Mouse (Mus musculus) heart, embryonic 12.5 days (tissue): Measurements from ENCODE around the gene Gzmm. TPM values are rescaled to one million over a fixed set of nuclear protein-coding genes. Genes with fewer than 3 reads are reported as not detected.

Source experiments
- ATAC-seq: fragments of 200-750 bp; cut with Nextera tagmentation; 2 replicates; pipeline ENCODE4 v1.8.0; 2017; ENCODE audit warnings: moderate TSS enrichment, moderate library complexity; ENCODE audit not compliant: insufficient number of reproducible peaks, low FRiP score
- H3K27ac ChIP-seq: fragments of 300-500 bp; sonication (generic); 2 replicates; pipeline ENCODE4 v1.5.1; 2016; ENCODE audit warnings: mild to moderate bottlenecking, moderate library complexity; ENCODE audit not compliant: poor library complexity, severe bottlenecking
- H3K27me3 ChIP-seq: fragments of 300-500 bp; sonication (generic); replicated peaks from 2 replicates; pipeline ENCODE4 v1.6.1; 2016; ENCODE audit warnings: mild to moderate bottlenecking, moderate library complexity
- H3K36me3 ChIP-seq: fragments of 300-500 bp; sonication (generic); 2 replicates; pipeline ENCODE4 v1.6.1; 2016; ENCODE audit warnings: mild to moderate bottlenecking, moderate library complexity
- H3K4me1 ChIP-seq: fragments of 300-500 bp; sonication (generic); replicated peaks from 2 replicates; pipeline ENCODE4 v1.6.1; 2016; ENCODE audit warnings: mild to moderate bottlenecking
- H3K4me2 ChIP-seq: fragments of 300-500 bp; sonication (generic); 2 replicates; pipeline ENCODE4 v1.6.1; 2016; ENCODE audit warnings: mild to moderate bottlenecking, moderate library complexity
- H3K4me3 ChIP-seq: fragments of 300-500 bp; sonication (generic); 2 replicates; pipeline ENCODE4 v1.5.1; 2016; ENCODE audit warnings: mild to moderate bottlenecking
- H3K9ac ChIP-seq: fragments of 300-500 bp; sonication (generic); 2 replicates; pipeline ENCODE4 v1.6.1; 2016; ENCODE audit warnings: mild to moderate bottlenecking, moderate library complexity
- H3K9me3 ChIP-seq: fragments of 300-500 bp; sonication (generic); replicated peaks from 2 replicates; pipeline ENCODE4 v1.6.1; 2016; ENCODE audit warnings: mild to moderate bottlenecking, moderate library complexity
- WGBS: fragments of 180-500 bp; shearing (Covaris S2); methylation state at CpG from one replicate; pipeline ENCODE4 v1.1.7; 2016; 5-methylcytosine and 5-hydroxymethylcytosine counted together
- polyA plus RNA-seq: library from polyadenylated mRNA; unstranded; fragments of >200 nt; fragmentation: Nextera tagmentation; extraction: Ambion mirVana; gene quantifications from 2 replicates; pipeline ENCODE4 v1.2.1, GENCODE M21; 2016

The Gzmm gene
- polyA plus RNA-seq, 1 experiment from 2014 or later, result 0.78 TPM

- Histone ChIP-seq H3K4me3 (no peak overlapping the region), H3K4me1 (peaks cover 12% of the 10 kb centered on the region), H3K36me3 (peaks cover 5% of the 10 kb centered on the region; the same call in 1 of the 2 replicates), H3K9ac (no peak overlapping the region), H3K27ac (no peak overlapping the region), H3K4me2 (no peak overlapping the region), H3K9me3 (no peaks in the 10 kb centered on the region), H3K27me3 (peaks cover 14% of the 10 kb centered on the region)
- ATAC-seq, result no peak
- 80% methylated on average over 5 of the region's 5 CpGs for WGBS
Measured at GRCm38 (mm10) chr10:79668076-79668475, 20.7 kb upstream of the Gzmm start.

DNA sequence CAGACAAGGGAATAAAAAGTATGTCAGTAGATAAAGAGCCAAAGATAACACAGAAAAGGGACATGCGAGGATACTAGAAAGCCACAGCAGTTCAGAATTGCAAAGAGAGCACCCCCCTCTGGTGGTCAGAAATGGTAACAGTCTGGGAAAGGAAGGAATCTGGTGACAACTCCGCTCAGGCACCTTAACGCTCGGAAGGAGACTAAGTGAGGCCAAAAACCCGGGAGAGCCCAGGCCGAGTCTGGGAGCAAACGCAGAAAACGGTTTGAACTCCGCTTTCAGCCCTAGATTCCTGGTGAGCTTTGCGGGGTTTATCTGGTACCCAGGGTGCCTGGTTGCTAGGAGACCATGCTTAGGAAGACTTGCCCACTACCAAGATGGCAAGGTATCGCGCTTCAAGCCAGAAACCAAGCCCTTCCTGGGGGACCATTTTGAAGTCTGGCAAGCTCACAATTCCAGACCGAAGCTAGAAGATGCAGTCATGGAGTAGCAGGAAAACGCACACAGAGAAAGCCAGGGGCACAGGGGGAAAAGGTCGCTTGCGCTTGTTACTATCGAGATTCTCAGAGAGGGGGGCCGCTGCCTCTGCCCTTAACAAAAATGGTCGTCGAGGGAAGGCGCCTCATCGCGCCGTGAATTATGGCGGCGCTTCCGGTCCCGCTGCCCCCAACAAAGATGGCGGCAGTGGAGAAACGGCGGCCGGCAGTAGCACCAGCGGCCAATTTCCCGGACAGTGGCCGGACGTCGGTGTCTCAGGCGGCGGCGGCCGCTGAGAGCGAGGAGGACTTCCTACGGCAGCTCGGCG, 19.8 kb upstream of the Gzmm start, which contains the start of gene Tpgs1:
Gene Tpgs1, plus strand, starts transcription at position 599 of the 805 bp plus-strand sequence.
- peaks cover 12% of the 10 kb centered on the region for H3K4me1 ChIP-seq
- H3K36me3 ChIP-seq, result peaks cover 13% of the 10 kb centered on the region
- H3K4me2 ChIP-seq, result peak within 1 kb of the TSS; percentile 80
- WGBS, result under 1% methylated on average over 45 of the region's 45 CpGs
- H3K9ac ChIP-seq, result peak within 1 kb of the TSS; percentile 84
- H3K9me3 ChIP-seq, result no peaks in the 10 kb centered on the region
- peaks cover 14% of the 10 kb centered on the region for H3K27me3 ChIP-seq
- H3K27ac ChIP-seq, result peak within 1 kb of the TSS; percentile 87
- ATAC-seq, result peak; percentile 80
- peak within 1 kb of the TSS; percentile 90 for H3K4me3 ChIP-seq

DNA sequence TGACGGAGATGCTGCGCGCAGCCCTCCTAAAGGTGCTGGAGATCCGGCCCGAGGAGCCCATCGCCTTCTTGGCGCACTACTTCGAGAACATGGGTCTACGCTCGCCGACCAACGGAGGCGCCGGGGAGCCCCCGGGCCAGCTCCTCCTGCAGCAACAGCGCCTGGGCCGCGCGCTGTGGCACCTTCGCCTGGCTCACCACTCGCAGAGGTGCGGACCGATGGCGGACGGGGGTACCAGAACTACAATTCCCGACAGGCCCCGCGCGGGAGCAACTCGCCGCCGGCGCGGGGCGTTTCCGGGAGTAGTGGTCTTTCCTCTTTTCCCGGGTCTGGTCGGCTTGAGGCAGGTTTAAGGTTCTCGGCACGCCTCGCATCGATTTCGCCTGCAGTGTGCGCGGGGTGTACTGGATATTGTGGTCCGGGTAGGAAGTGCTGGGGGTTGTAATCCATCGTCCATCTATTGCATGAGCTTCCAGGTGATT, 19.2 kb upstream of the Gzmm start:
- no peaks in the 10 kb centered on the region for H3K9me3 ChIP-seq
- peaks cover 12% of the 10 kb centered on the region for H3K4me1 ChIP-seq
- WGBS, result under 1% methylated on average over 47 of the region's 47 CpGs
- peak; percentile 65 for ATAC-seq
- peak overlapping the region; percentile 80 for H3K4me2 ChIP-seq
- peaks cover 15% of the 10 kb centered on the region for H3K36me3 ChIP-seq
- H3K27ac ChIP-seq, result peak overlapping the region; percentile 87
- peak overlapping the region; percentile 90 for H3K4me3 ChIP-seq
- H3K9ac ChIP-seq, result peak overlapping the region; percentile 84
- H3K27me3 ChIP-seq, result peaks cover 14% of the 10 kb centered on the region

- peak overlapping the region; percentile 84 for H3K9ac ChIP-seq
- peak overlapping the region; percentile 90 for H3K4me3 ChIP-seq
- no peaks in the 10 kb centered on the region for H3K9me3 ChIP-seq
- peaks cover 15% of the 10 kb centered on the region for H3K36me3 ChIP-seq
- WGBS, result 35% methylated on average over 15 of the region's 15 CpGs
- ATAC-seq, result peak; percentile 15; the same call in 1 of the 2 replicates
- H3K4me1 ChIP-seq, result peaks cover 13% of the 10 kb centered on the region
- H3K4me2 ChIP-seq, result peak overlapping the region; percentile 80
- peaks cover 8% of the 10 kb centered on the region for H3K27me3 ChIP-seq
- H3K27ac ChIP-seq, result peak overlapping the region; percentile 87; the same call in 1 of the 2 replicates
Measured at GRCm38 (mm10) chr10:79670071-79670888, 18.5 kb upstream of the Gzmm start.

DNA sequence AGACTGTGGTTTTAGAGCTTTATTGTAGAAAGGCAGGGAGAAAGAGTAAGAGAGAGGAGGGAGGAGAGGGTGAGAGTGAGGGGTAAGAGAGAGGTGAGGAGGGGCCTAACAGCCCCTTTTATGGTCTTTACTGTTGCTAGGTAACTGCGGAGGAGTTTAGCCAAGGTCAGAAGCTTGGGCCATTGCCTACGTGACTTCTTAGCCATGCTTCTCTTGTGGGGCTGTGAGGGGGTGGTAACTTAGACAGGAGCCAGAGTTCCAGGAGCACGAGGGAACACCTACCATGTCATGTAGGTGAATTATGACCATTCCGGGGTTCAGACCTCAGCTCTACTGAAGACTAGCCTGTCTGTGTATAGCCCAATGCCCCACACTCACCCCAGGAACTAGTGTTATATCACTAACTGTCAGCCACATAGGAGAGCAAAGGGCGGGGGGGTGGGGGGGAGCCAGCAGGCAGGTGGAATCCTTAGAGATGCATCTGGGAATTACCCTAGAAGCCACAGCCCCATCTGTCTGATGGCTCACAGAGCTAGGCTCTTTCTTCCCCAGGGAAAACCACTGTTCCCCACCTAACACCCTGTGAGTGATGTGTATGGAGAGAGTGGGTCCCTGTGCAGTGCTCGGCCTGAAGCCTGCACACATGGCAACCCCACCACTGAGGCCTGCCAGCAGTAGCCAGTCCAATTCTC, 17.3 kb upstream of the Gzmm start:
- Histone ChIP-seq H3K4me2 (no peak overlapping the region), H3K9ac (no peak overlapping the region)

GRCm38 (mm10) chr10:79672088-79672455, 16.7 kb upstream of the Gzmm start:
- Histone ChIP-seq H3K36me3 (peaks cover 21% of the 10 kb centered on the region), H3K9me3 (no peaks in the 10 kb centered on the region), H3K27ac (no peak overlapping the region), H3K9ac (no peak overlapping the region), H3K27me3 (peaks cover 6% of the 10 kb centered on the region; the same call in 1 of the 2 replicates), H3K4me2 (no peak overlapping the region), H3K4me1 (peaks cover 21% of the 10 kb centered on the region), H3K4me3 (no peak overlapping the region)
- WGBS, result 65% methylated on average over 3 of the region's 3 CpGs
- ATAC-seq, result no peak

More for the DNA sequence above, 17.3 kb upstream of the Gzmm start:
- Histone ChIP-seq H3K36me3 (peaks cover 21% of the 10 kb centered on the region), H3K27me3 (peaks cover 7% of the 10 kb centered on the region; the same call in 1 of the 2 replicates), H3K9me3 (no peaks in the 10 kb centered on the region), H3K4me3 (no peak overlapping the region), H3K4me1 (peaks cover 21% of the 10 kb centered on the region), H3K27ac (no peak overlapping the region)
- WGBS, result 73% methylated on average over 6 of the region's 6 CpGs
- ATAC-seq, result no peak

- Histone ChIP-seq H3K9ac (no peak overlapping the region), H3K36me3 (peaks cover 21% of the 10 kb centered on the region), H3K27me3 (peaks cover 6% of the 10 kb centered on the region; the same call in 1 of the 2 replicates), H3K4me3 (no peak overlapping the region), H3K4me2 (no peak overlapping the region), H3K4me1 (peaks cover 21% of the 10 kb centered on the region), H3K9me3 (no peaks in the 10 kb centered on the region), H3K27ac (no peak overlapping the region)
- ATAC-seq, result no peak
- WGBS, result 81% methylated on average over 3 of the region's 3 CpGs
Measured at GRCm38 (mm10) chr10:79673054-79673453, 15.8 kb upstream of the Gzmm start.

DNA sequence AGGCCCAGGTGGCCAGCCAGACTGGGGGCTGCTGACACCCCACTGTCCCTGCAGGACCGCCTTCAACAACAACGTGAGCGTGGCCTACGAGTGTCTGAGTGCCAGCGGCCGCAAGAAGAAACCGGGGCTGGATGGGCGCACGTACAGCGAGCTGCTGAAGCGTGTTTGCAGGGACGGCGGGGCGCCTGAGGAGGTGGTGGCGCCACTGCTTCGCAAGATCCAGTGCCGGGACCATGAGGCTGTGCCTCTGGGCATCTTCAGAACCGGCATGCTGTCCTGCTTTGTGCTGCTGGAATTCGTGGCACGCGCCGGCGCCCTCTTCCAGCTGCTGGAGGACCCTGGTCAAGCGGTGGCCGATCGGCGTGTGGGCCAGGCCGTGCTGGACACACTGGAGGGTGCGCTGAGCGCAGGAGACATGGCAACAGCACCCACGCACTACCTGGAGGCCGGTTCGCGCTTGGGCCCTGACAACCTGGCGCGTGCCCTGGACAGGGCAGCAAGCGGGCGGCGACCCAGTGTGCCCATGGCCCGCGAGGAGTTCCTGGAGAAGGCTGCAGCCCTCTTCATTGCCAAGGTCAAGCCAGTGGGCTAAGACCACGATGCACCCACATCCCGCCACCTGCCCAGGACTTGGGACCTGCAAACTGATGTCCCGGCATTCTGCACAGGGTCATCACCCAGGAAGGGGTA, 13.3 kb upstream of the Gzmm start:
- ATAC-seq, result no peak
- Histone ChIP-seq H3K36me3 (peaks cover 21% of the 10 kb centered on the region), H3K9ac (no peak overlapping the region)

DNA sequence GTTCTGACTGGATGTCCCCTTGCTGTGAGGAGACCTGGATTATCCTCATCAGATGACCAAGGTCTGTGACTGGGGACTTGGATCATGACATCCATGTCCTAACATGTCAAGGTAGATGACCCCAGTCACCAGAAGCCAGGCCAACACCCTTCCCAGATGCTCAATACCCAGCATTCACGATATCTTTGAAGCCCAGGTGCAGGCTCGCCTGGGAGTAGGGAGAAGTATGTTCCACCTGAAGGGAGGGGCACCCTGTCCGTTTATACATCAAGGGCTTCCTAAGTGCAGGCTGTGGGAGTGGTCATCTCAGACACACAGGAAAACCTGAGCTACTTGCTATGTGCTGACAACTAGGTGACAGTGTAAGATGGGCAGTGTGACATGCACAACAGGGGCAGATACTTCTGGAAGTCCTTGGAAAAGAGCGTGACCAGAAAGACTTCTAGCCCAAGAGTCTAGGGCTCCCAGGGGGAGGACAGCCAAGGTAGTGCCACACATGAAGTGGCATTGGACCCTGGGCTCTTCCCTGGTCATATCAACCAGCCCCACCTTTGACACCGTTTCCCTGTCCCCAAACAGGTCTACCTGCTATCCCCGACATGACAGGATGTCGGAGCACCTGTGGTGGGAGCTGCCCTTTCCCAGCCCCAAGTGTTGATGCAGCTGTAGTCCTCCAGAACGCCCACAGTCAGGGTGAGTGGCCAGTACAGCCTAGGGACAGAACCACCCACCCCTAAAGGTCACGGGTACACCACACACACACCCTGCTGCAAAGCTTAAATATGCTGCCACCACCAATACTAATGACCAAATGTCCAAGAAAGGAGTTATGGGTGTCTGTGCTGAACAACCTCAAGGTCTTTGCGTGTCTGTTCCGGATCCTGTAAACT, 8.0 kb upstream of the Gzmm start:
- peaks cover 40% of the 10 kb centered on the region for H3K4me1 ChIP-seq
- WGBS, result 31% methylated on average over 11 of the region's 11 CpGs
- H3K9ac ChIP-seq, result peak overlapping the region; percentile 42; the same call in 1 of the 2 replicates
- peaks cover 26% of the 10 kb centered on the region for H3K36me3 ChIP-seq
- peak; percentile 17; the same call in 1 of the 2 replicates for ATAC-seq
- peak overlapping the region; percentile 81 for H3K27ac ChIP-seq
- H3K4me2 ChIP-seq, result peak overlapping the region; percentile 71
- no peaks in the 10 kb centered on the region for H3K9me3 ChIP-seq
- H3K27me3 ChIP-seq, result peaks cover 2% of the 10 kb centered on the region; the same call in 1 of the 2 replicates
- H3K4me3 ChIP-seq, result peak overlapping the region; percentile 81

More for the DNA sequence above, 13.3 kb upstream of the Gzmm start:
- Histone ChIP-seq H3K9me3 (no peaks in the 10 kb centered on the region), H3K27ac (no peak overlapping the region), H3K4me2 (peak overlapping the region; percentile 11), H3K4me3 (no peak overlapping the region), H3K4me1 (peaks cover 15% of the 10 kb centered on the region), H3K27me3 (peaks cover 6% of the 10 kb centered on the region; the same call in 1 of the 2 replicates)
- WGBS, result 42% methylated on average over 44 of the region's 44 CpGs
